Mouse (Mus musculus) lung, embryonic 16.5 days (tissue): ENCODE results near the gene Fto. TPM values are rescaled to one million over a fixed set of nuclear protein-coding genes. Genes with fewer than 3 reads are reported as not detected.
A peak's percentile ranks its signal among the peaks of the same experiment; 100 is the strongest.

Experiments
- ATAC-seq: fragments of 200-750 bp; cut with Nextera tagmentation; 2 replicates; pipeline ENCODE4 v1.8.0; 2017; ENCODE audit warnings: low read depth, mild to moderate bottlenecking, moderate library complexity
- H3K27ac ChIP-seq: fragments of 300-500 bp; sonication (generic); 2 replicates; pipeline ENCODE4 v1.5.1; 2014; ENCODE audit warnings: mild to moderate bottlenecking, control low read depth, low read length
- H3K27me3 ChIP-seq: fragments of 300-500 bp; sonication (generic); 2 replicates; pipeline ENCODE4 v1.6.1; 2014; ENCODE audit warnings: low read depth, low read length, mixed read lengths; ENCODE audit not compliant: control insufficient read depth, insufficient read depth
- H3K36me3 ChIP-seq: fragments of 300-500 bp; sonication (generic); 2 replicates; pipeline ENCODE4 v1.6.1; 2014; ENCODE audit warnings: low read length; ENCODE audit not compliant: control insufficient read depth, insufficient read depth
- H3K4me1 ChIP-seq: fragments of 300-500 bp; sonication (generic); replicated peaks from 2 replicates; pipeline ENCODE4 v1.6.1; 2014; ENCODE audit warnings: low read length, mixed read lengths; ENCODE audit not compliant: control insufficient read depth, insufficient read depth
- H3K4me2 ChIP-seq: fragments of 300-500 bp; sonication (generic); 2 replicates; pipeline ENCODE4 v1.6.1; 2014; ENCODE audit warnings: low read depth, low read length, control low read depth
- H3K4me3 ChIP-seq: fragments of 300-500 bp; sonication (generic); 2 replicates; pipeline ENCODE4 v1.5.1; 2014; ENCODE audit warnings: mild to moderate bottlenecking, low read length, control low read depth
- H3K9ac ChIP-seq: fragments of 300-500 bp; sonication (generic); 2 replicates; pipeline ENCODE4 v1.6.1; 2014; ENCODE audit warnings: low read length, control low read depth
- H3K9me3 ChIP-seq: fragments of 300-500 bp; sonication (generic); 2 replicates; pipeline ENCODE4 v1.6.1; 2016; ENCODE audit warnings: low read length; ENCODE audit not compliant: control insufficient read depth
- WGBS: fragments of 180-500 bp; shearing (Covaris S2); extraction: QIAGEN DNeasy Blood & Tissue Kit; methylation state at CpG from one replicate; pipeline ENCODE4 v1.1.7; 2014; 5-methylcytosine and 5-hydroxymethylcytosine counted together
- polyA plus RNA-seq: library from polyadenylated mRNA; unstranded; fragments of >200 nt; fragmentation: Nextera tagmentation; extraction: Ambion mirVana; gene quantifications from 2 replicates; pipeline ENCODE4 v1.2.1, GENCODE M21; 2015

The Fto gene
- polyA plus RNA-seq, 1 experiment from 2014 or later = 97.2 TPM

- no peak overlapping the region for H3K9ac ChIP-seq
- no peak for ATAC-seq
- H3K27ac ChIP-seq = peak overlapping the region; percentile 46
- no peak overlapping the region for H3K4me2 ChIP-seq
- 75% methylated on average over 2 of the region's 2 CpGs for WGBS
- no peak overlapping the region for H3K4me3 ChIP-seq
- peaks cover 46% of the 10 kb centered on the region for H3K4me1 ChIP-seq
- H3K27me3 ChIP-seq = no peaks in the 10 kb centered on the region
- no peaks in the 10 kb centered on the region for H3K9me3 ChIP-seq
- H3K36me3 ChIP-seq = no peaks in the 10 kb centered on the region
Measured at GRCm38 (mm10) chr8:91566503-91566869, 253.2 kb downstream of the Fto start.

- no peaks in the 10 kb centered on the region for H3K36me3 ChIP-seq
- H3K4me2 ChIP-seq = peak overlapping the region; percentile 30; the same call in 1 of the 2 replicates
- 0 out of 2 replicates have a peak, but pooled peaks cover 2% of the 10 kb centered on the region for H3K9me3 ChIP-seq
- no peak overlapping the region; the same call in 1 of the 2 replicates for H3K9ac ChIP-seq
- no peak for ATAC-seq
- H3K27me3 ChIP-seq = no peaks in the 10 kb centered on the region
- peaks cover 31% of the 10 kb centered on the region for H3K4me1 ChIP-seq
- no peak overlapping the region for H3K4me3 ChIP-seq
- H3K27ac ChIP-seq = no peak overlapping the region
- 22% methylated on average over 11 of the region's 11 CpGs for WGBS
Measured at GRCm38 (mm10) chr8:91569874-91570273, 256.5 kb downstream of the Fto start.

GRCm38 (mm10) chr8:91570809-91571208, 257.5 kb downstream of the Fto start:
- peaks cover 21% of the 10 kb centered on the region for H3K4me1 ChIP-seq
- no peak overlapping the region for H3K27ac ChIP-seq
- H3K36me3 ChIP-seq = no peaks in the 10 kb centered on the region
- WGBS = 81% methylated on average over 7 of the region's 7 CpGs
- no peak for ATAC-seq
- no peak overlapping the region for H3K9ac ChIP-seq
- no peak overlapping the region for H3K4me3 ChIP-seq
- no peak overlapping the region for H3K4me2 ChIP-seq
- no peaks in the 10 kb centered on the region for H3K27me3 ChIP-seq
- 0 out of 2 replicates have a peak, but pooled peaks cover 2% of the 10 kb centered on the region for H3K9me3 ChIP-seq

- no peak overlapping the region for H3K4me3 ChIP-seq
- H3K4me1 ChIP-seq = peaks cover 16% of the 10 kb centered on the region; the same call in 1 of the 2 replicates
- no peaks in the 10 kb centered on the region for H3K36me3 ChIP-seq
- H3K9me3 ChIP-seq = 0 out of 2 replicates have a peak, but pooled peaks cover 2% of the 10 kb centered on the region
- no peak for ATAC-seq
- no peak overlapping the region for H3K9ac ChIP-seq
- WGBS = 66% methylated on average over 4 of the region's 4 CpGs
- H3K4me2 ChIP-seq = no peak overlapping the region
- no peaks in the 10 kb centered on the region for H3K27me3 ChIP-seq
- no peak overlapping the region for H3K27ac ChIP-seq
Measured at GRCm38 (mm10) chr8:91571978-91572377, 258.7 kb downstream of the Fto start.

GRCm38 (mm10) chr8:91572630-91573029, 259.3 kb downstream of the Fto start:
- Histone ChIP-seq H3K36me3 (no peaks in the 10 kb centered on the region), H3K4me3 (no peak overlapping the region), H3K27me3 (no peaks in the 10 kb centered on the region), H3K9ac (no peak overlapping the region), H3K9me3 (0 out of 2 replicates have a peak, but pooled peaks cover 2% of the 10 kb centered on the region), H3K27ac (no peak overlapping the region), H3K4me2 (no peak overlapping the region), H3K4me1 (peaks cover 14% of the 10 kb centered on the region; the same call in 1 of the 2 replicates)
- 31% methylated on average over 4 of the region's 4 CpGs for WGBS
- peak; percentile 58; the same call in 1 of the 2 replicates for ATAC-seq

- no peak for ATAC-seq
- H3K4me1 ChIP-seq = peaks cover 2% of the 10 kb centered on the region; the same call in 1 of the 2 replicates
- no peak overlapping the region for H3K4me3 ChIP-seq
- no peaks in the 10 kb centered on the region for H3K36me3 ChIP-seq
- H3K27ac ChIP-seq = no peak overlapping the region
- 0 out of 2 replicates have a peak, but pooled peaks cover 2% of the 10 kb centered on the region for H3K9me3 ChIP-seq
- H3K4me2 ChIP-seq = no peak overlapping the region
- H3K9ac ChIP-seq = no peak overlapping the region
- H3K27me3 ChIP-seq = no peaks in the 10 kb centered on the region
- WGBS = 62% methylated on average over 3 of the region's 3 CpGs
Measured at GRCm38 (mm10) chr8:91575576-91575975, 262.3 kb downstream of the Fto start.

GRCm38 (mm10) chr8:91576086-91576917, 263.0 kb downstream of the Fto start:
- 43% methylated on average over 17 of the region's 17 CpGs for WGBS
- Histone ChIP-seq H3K4me1 (peaks cover 2% of the 10 kb centered on the region; the same call in 1 of the 2 replicates), H3K4me3 (no peak overlapping the region), H3K9ac (no peak overlapping the region), H3K4me2 (no peak overlapping the region), H3K27me3 (no peaks in the 10 kb centered on the region), H3K36me3 (no peaks in the 10 kb centered on the region), H3K27ac (no peak overlapping the region), H3K9me3 (0 out of 2 replicates have a peak, but pooled peaks cover 2% of the 10 kb centered on the region)
- ATAC-seq = no peak

- H3K9ac ChIP-seq = no peak overlapping the region
- H3K4me2 ChIP-seq = no peak overlapping the region
- H3K27me3 ChIP-seq = no peaks in the 10 kb centered on the region
- peaks cover 2% of the 10 kb centered on the region; the same call in 1 of the 2 replicates for H3K4me1 ChIP-seq
- no peaks in the 10 kb centered on the region for H3K36me3 ChIP-seq
- no peak for ATAC-seq
- H3K4me3 ChIP-seq = no peak overlapping the region
- 0 out of 2 replicates have a peak, but pooled peaks cover 2% of the 10 kb centered on the region for H3K9me3 ChIP-seq
- H3K27ac ChIP-seq = no peak overlapping the region
- 68% methylated on average over 6 of the region's 6 CpGs for WGBS
Measured at GRCm38 (mm10) chr8:91576918-91577241, 263.6 kb downstream of the Fto start.

GRCm38 (mm10) chr8:91577605-91578004, 264.3 kb downstream of the Fto start:
- Histone ChIP-seq H3K27me3 (no peaks in the 10 kb centered on the region), H3K36me3 (no peaks in the 10 kb centered on the region), H3K27ac (no peak overlapping the region), H3K4me3 (no peak overlapping the region), H3K9me3 (0 out of 2 replicates have a peak, but pooled peaks cover 2% of the 10 kb centered on the region), H3K9ac (no peak overlapping the region), H3K4me1 (peaks cover 2% of the 10 kb centered on the region; the same call in 1 of the 2 replicates), H3K4me2 (no peak overlapping the region)
- no peak for ATAC-seq
- 93% methylated on average over 3 of the region's 3 CpGs for WGBS
